Mouse (Mus musculus) CH12.LX (cell line): ENCODE results near the gene Lgi1.

Source experiments
- BHLHE40 ChIP-seq: IDR thresholded peaks from 2 replicates; pipeline ENCODE4 v1.6.1; 2011; ENCODE audit warnings: mild to moderate bottlenecking, low read depth, low read length, improper control_type of control experiment
- CTCF ChIP-seq, 2 experiments: IDR thresholded peaks in 1 of 2; conservative IDR thresholded peaks in 1 of 2; 2 replicates each; pipeline ENCODE4 v1.5.1; 2011 to 2012; ENCODE audit warnings: low read depth in 2 of 2, low read length in 2 of 2, improper control_type of control experiment in 1 of 2, inconsistent platforms in 1 of 2, mild to moderate bottlenecking in 1 of 2, moderate library complexity in 1 of 2
- E2F4 ChIP-seq: IDR thresholded peaks from 2 replicates; pipeline ENCODE4 v1.6.1; 2011; ENCODE audit warnings: low read depth, low read length, improper control_type of control experiment; ENCODE audit not compliant: insufficient replicate concordance
- GABPA ChIP-seq: IDR thresholded peaks from 2 replicates; pipeline ENCODE4 v1.6.1; 2012; ENCODE audit warnings: low read depth, low read length, improper control_type of control experiment, inconsistent platforms; ENCODE audit not compliant: insufficient replicate concordance
- HCFC1 ChIP-seq: IDR thresholded peaks from 2 replicates; pipeline ENCODE4 v1.6.1; 2012; ENCODE audit warnings: low read depth, mild to moderate bottlenecking, inconsistent platforms, low read length, improper control_type of control experiment
- POLR2A ChIP-seq: IDR thresholded peaks from 2 replicates; pipeline ENCODE4 v1.6.1; 2011; ENCODE audit warnings: low read depth, mild to moderate bottlenecking, improper control_type of control experiment, low read length
- SMC3 ChIP-seq: IDR thresholded peaks from 2 replicates; pipeline ENCODE4 v1.6.1; 2011; ENCODE audit warnings: low read depth, low read length, improper control_type of control experiment
- UBTF ChIP-seq: IDR thresholded peaks from 2 replicates; pipeline ENCODE4 v1.6.1; 2012; ENCODE audit warnings: low read depth, mild to moderate bottlenecking, inconsistent platforms, low read length, improper control_type of control experiment, moderate library complexity
- ZKSCAN1 ChIP-seq: IDR thresholded peaks from 2 replicates; pipeline ENCODE4 v1.6.1; 2012; ENCODE audit warnings: low read depth, inconsistent platforms, low read length, improper control_type of control experiment, borderline replicate concordance

GRCm38 (mm10) chr19:38319168-38319567, 54.8 kb downstream of the Lgi1 start:
- no peak for TF ChIP-seq POLR2A
- TF ChIP-seq CTCF (conservative IDR thresholded peaks at IDR 0.05 in 1 of 2, IDR thresholded peaks at IDR 0.05 in 1 of 2; ENCODE audit: low read depth in 2 of 2, low read length in 2 of 2): no peak
- no peak for TF ChIP-seq HCFC1
- TF ChIP-seq UBTF: no peak
- TF ChIP-seq BHLHE40: no peak
- TF ChIP-seq E2F4: no peak
- no peak for TF ChIP-seq SMC3
- no peak for TF ChIP-seq ZKSCAN1
- TF ChIP-seq GABPA: no peak
